Mouse (Mus musculus) midbrain, embryonic 13.5 days (tissue): ENCODE results near the gene Nucks1. TPM values are rescaled to one million over a fixed set of nuclear protein-coding genes. Genes with fewer than 3 reads are reported as not detected.

Experiments used
- ATAC-seq: fragments of 200-750 bp; cut with Nextera tagmentation; 2 replicates; pipeline ENCODE4 v1.8.0; 2017; ENCODE audit warnings: mild to moderate bottlenecking, moderate TSS enrichment, moderate library complexity
- H3K27ac ChIP-seq: fragments of 300-500 bp; sonication (generic); 2 replicates; pipeline ENCODE4 v1.5.1; 2015; ENCODE audit warnings: inconsistent platforms, mild to moderate bottlenecking, moderate library complexity
- H3K27me3 ChIP-seq: fragments of 300-500 bp; sonication (generic); 2 replicates; pipeline ENCODE4 v1.6.1; 2015; ENCODE audit warnings: mild to moderate bottlenecking, inconsistent platforms
- H3K36me3 ChIP-seq: fragments of 300-500 bp; sonication (generic); 2 replicates; pipeline ENCODE4 v1.6.1; 2015; ENCODE audit warnings: mild to moderate bottlenecking, inconsistent platforms
- H3K4me1 ChIP-seq: fragments of 300-500 bp; sonication (generic); replicated peaks from 2 replicates; pipeline ENCODE4 v1.6.1; 2015; ENCODE audit warnings: inconsistent platforms
- H3K4me2 ChIP-seq: fragments of 300-500 bp; sonication (generic); replicated peaks from 2 replicates; pipeline ENCODE4 v1.6.1; 2015; ENCODE audit warnings: moderate library complexity, mild to moderate bottlenecking, inconsistent platforms
- H3K4me3 ChIP-seq: fragments of 300-500 bp; sonication (generic); replicated peaks from 2 replicates; pipeline ENCODE4 v1.5.1; 2015; ENCODE audit warnings: mild to moderate bottlenecking, inconsistent platforms
- H3K9ac ChIP-seq: fragments of 300-500 bp; sonication (generic); replicated peaks from 2 replicates; pipeline ENCODE4 v1.6.1; 2015; ENCODE audit warnings: mild to moderate bottlenecking, inconsistent platforms
- H3K9me3 ChIP-seq: fragments of 300-500 bp; sonication (generic); 2 replicates; pipeline ENCODE4 v1.6.1; 2016; ENCODE audit warnings: mild to moderate bottlenecking, inconsistent platforms
- WGBS: fragments of 180-500 bp; shearing (Covaris S2); methylation state at CpG from one replicate; pipeline ENCODE4 v1.1.7; 2015; 5-methylcytosine and 5-hydroxymethylcytosine counted together
- polyA plus RNA-seq: library from polyadenylated mRNA; unstranded; fragments of >200 nt; fragmentation: Nextera tagmentation; extraction: Ambion mirVana; gene quantifications from 2 replicates; pipeline ENCODE4 v1.2.1, GENCODE M21; 2015

Gene Nucks1
- 60.4 and 69.2 TPM in 2 replicates for polyA plus RNA-seq

- H3K9ac ChIP-seq: peak within 1 kb of the TSS; percentile 97
- H3K27me3 ChIP-seq: peaks cover 23% of the 10 kb centered on the region
- H3K9me3 ChIP-seq: no peaks in the 10 kb centered on the region
- peak within 1 kb of the TSS; percentile 77 for H3K4me2 ChIP-seq
- ATAC-seq: peak; percentile 99
- peak within 1 kb of the TSS; percentile 98 for H3K27ac ChIP-seq
- H3K4me1 ChIP-seq: peaks cover 19% of the 10 kb centered on the region
- H3K36me3 ChIP-seq: no peaks in the 10 kb centered on the region
- under 1% methylated on average over 35 of the region's 35 CpGs for WGBS
- H3K4me3 ChIP-seq: peak within 1 kb of the TSS; percentile 94
Measured at GRCm38 (mm10) chr1:131910001-131910648, at the start of gene Nucks1. TSS of gene Nucks1 (plus strand) at chr1:131910534.

- no peaks in the 10 kb centered on the region for H3K27me3 ChIP-seq
- H3K27ac ChIP-seq: no peak overlapping the region
- H3K9me3 ChIP-seq: no peaks in the 10 kb centered on the region
- H3K9ac ChIP-seq: no peak overlapping the region
- H3K4me1 ChIP-seq: no peaks in the 10 kb centered on the region
- H3K36me3 ChIP-seq: no peaks in the 10 kb centered on the region
- 78% methylated on average over 4 of the region's 4 CpGs for WGBS
- ATAC-seq: no peak
- H3K4me3 ChIP-seq: no peak overlapping the region
- H3K4me2 ChIP-seq: no peak overlapping the region
Measured at GRCm38 (mm10) chr1:131861811-131862210, 48.5 kb upstream of the Nucks1 start.

GRCm38 (mm10) chr1:131865596-131865995 lies 44.7 kb upstream of the Nucks1 start:
- Histone ChIP-seq H3K36me3 (no peaks in the 10 kb centered on the region), H3K4me1 (peaks cover 7% of the 10 kb centered on the region), H3K4me2 (no peak overlapping the region), H3K4me3 (no peak overlapping the region), H3K9me3 (no peaks in the 10 kb centered on the region), H3K9ac (no peak overlapping the region), H3K27ac (no peak overlapping the region), H3K27me3 (peaks cover 9% of the 10 kb centered on the region)
- no peak for ATAC-seq
- 80% methylated on average over 5 of the region's 5 CpGs for WGBS

- H3K4me3 ChIP-seq: no peak overlapping the region
- no peaks in the 10 kb centered on the region for H3K9me3 ChIP-seq
- peaks cover 9% of the 10 kb centered on the region for H3K27me3 ChIP-seq
- ATAC-seq: peak; percentile 53
- 81% methylated on average over 6 of the region's 6 CpGs for WGBS
- H3K9ac ChIP-seq: no peak overlapping the region
- H3K4me2 ChIP-seq: no peak overlapping the region
- peaks cover 7% of the 10 kb centered on the region for H3K4me1 ChIP-seq
- no peaks in the 10 kb centered on the region for H3K36me3 ChIP-seq
- H3K27ac ChIP-seq: no peak overlapping the region
Measured at GRCm38 (mm10) chr1:131866304-131866999, 43.9 kb upstream of the Nucks1 start.

GRCm38 (mm10) chr1:131867093-131867945 lies 43.0 kb upstream of the Nucks1 start, which contains the start of gene Rab29:
TSS of gene Rab29 (plus strand) at chr1:131867224.
- H3K9me3 ChIP-seq: no peaks in the 10 kb centered on the region
- WGBS: 2% methylated on average over 46 of the region's 46 CpGs
- H3K36me3 ChIP-seq: no peaks in the 10 kb centered on the region
- no peak within 1 kb of the TSS for H3K27ac ChIP-seq
- H3K4me2 ChIP-seq: peak within 1 kb of the TSS; percentile 74
- H3K27me3 ChIP-seq: peaks cover 9% of the 10 kb centered on the region
- peak within 1 kb of the TSS; percentile 52 for H3K4me3 ChIP-seq
- peak; percentile 98 for ATAC-seq
- peak within 1 kb of the TSS; percentile 52 for H3K9ac ChIP-seq
- H3K4me1 ChIP-seq: peaks cover 7% of the 10 kb centered on the region

GRCm38 (mm10) chr1:131867946-131868290 lies 42.4 kb upstream of the Nucks1 start:
- H3K27ac ChIP-seq: no peak overlapping the region
- peak overlapping the region; percentile 52 for H3K4me3 ChIP-seq
- no peaks in the 10 kb centered on the region for H3K36me3 ChIP-seq
- H3K27me3 ChIP-seq: peaks cover 9% of the 10 kb centered on the region
- H3K4me2 ChIP-seq: peak overlapping the region; percentile 74
- 28% methylated on average over 10 of the region's 10 CpGs for WGBS
- no peaks in the 10 kb centered on the region for H3K9me3 ChIP-seq
- peaks cover 7% of the 10 kb centered on the region for H3K4me1 ChIP-seq
- no peak for ATAC-seq
- H3K9ac ChIP-seq: peak overlapping the region; percentile 52; the same call in 1 of the 2 replicates

- no peak for ATAC-seq
- no peaks in the 10 kb centered on the region for H3K9me3 ChIP-seq
- H3K36me3 ChIP-seq: no peaks in the 10 kb centered on the region
- WGBS: 90% methylated on average over 2 of the region's 2 CpGs
- H3K27ac ChIP-seq: no peak overlapping the region
- H3K27me3 ChIP-seq: peaks cover 9% of the 10 kb centered on the region
- H3K4me2 ChIP-seq: no peak overlapping the region
- H3K4me3 ChIP-seq: no peak overlapping the region
- peaks cover 7% of the 10 kb centered on the region for H3K4me1 ChIP-seq
- no peak overlapping the region for H3K9ac ChIP-seq
Measured at GRCm38 (mm10) chr1:131869561-131869960, 40.8 kb upstream of the Nucks1 start.

GRCm38 (mm10) chr1:131872856-131873255 lies 37.5 kb upstream of the Nucks1 start:
- H3K4me3 ChIP-seq: no peak overlapping the region
- no peak overlapping the region for H3K27ac ChIP-seq
- no peaks in the 10 kb centered on the region for H3K36me3 ChIP-seq
- H3K9me3 ChIP-seq: no peaks in the 10 kb centered on the region
- no peak for ATAC-seq
- H3K4me2 ChIP-seq: no peak overlapping the region
- H3K4me1 ChIP-seq: peaks cover under 1% of the 10 kb centered on the region
- peaks cover 6% of the 10 kb centered on the region for H3K27me3 ChIP-seq
- H3K9ac ChIP-seq: no peak overlapping the region
- 74% methylated on average over 1 of the region's 1 CpGs for WGBS

GRCm38 (mm10) chr1:131879816-131880215 lies 30.5 kb upstream of the Nucks1 start:
- Histone ChIP-seq H3K27ac (no peak overlapping the region), H3K9ac (no peak overlapping the region), H3K9me3 (no peaks in the 10 kb centered on the region), H3K4me1 (peaks cover 8% of the 10 kb centered on the region; the same call in 1 of the 2 replicates), H3K4me2 (no peak overlapping the region), H3K36me3 (no peaks in the 10 kb centered on the region), H3K4me3 (no peak overlapping the region), H3K27me3 (no peaks in the 10 kb centered on the region)
- ATAC-seq: no peak
- WGBS: 71% methylated on average over 2 of the region's 2 CpGs

- Histone ChIP-seq H3K36me3 (no peaks in the 10 kb centered on the region), H3K4me1 (peaks cover 16% of the 10 kb centered on the region; the same call in 1 of the 2 replicates), H3K9me3 (no peaks in the 10 kb centered on the region), H3K4me2 (no peak overlapping the region), H3K4me3 (no peak overlapping the region), H3K9ac (no peak overlapping the region), H3K27me3 (no peaks in the 10 kb centered on the region), H3K27ac (no peak overlapping the region)
- 68% methylated on average over 2 of the region's 2 CpGs for WGBS
- no peak for ATAC-seq
Measured at GRCm38 (mm10) chr1:131882787-131883186, 27.5 kb upstream of the Nucks1 start.

GRCm38 (mm10) chr1:131886173-131886572 lies 24.2 kb upstream of the Nucks1 start:
- no peaks in the 10 kb centered on the region for H3K27me3 ChIP-seq
- H3K9ac ChIP-seq: no peak overlapping the region
- H3K4me1 ChIP-seq: peaks cover 16% of the 10 kb centered on the region; the same call in 1 of the 2 replicates
- H3K4me3 ChIP-seq: no peak overlapping the region
- H3K9me3 ChIP-seq: no peaks in the 10 kb centered on the region
- WGBS: 60% methylated on average over 2 of the region's 2 CpGs
- no peaks in the 10 kb centered on the region for H3K36me3 ChIP-seq
- H3K27ac ChIP-seq: no peak overlapping the region
- ATAC-seq: no peak
- H3K4me2 ChIP-seq: no peak overlapping the region

GRCm38 (mm10) chr1:131886641-131887040 lies 23.7 kb upstream of the Nucks1 start:
- Histone ChIP-seq H3K4me1 (peaks cover 16% of the 10 kb centered on the region; the same call in 1 of the 2 replicates), H3K4me2 (no peak overlapping the region), H3K9ac (no peak overlapping the region), H3K27ac (no peak overlapping the region), H3K27me3 (no peaks in the 10 kb centered on the region), H3K4me3 (no peak overlapping the region), H3K9me3 (no peaks in the 10 kb centered on the region), H3K36me3 (no peaks in the 10 kb centered on the region)
- WGBS: 91% methylated on average over 3 of the region's 3 CpGs
- ATAC-seq: no peak
